Mouse (Mus musculus) heart, postnatal 4 days (tissue): ENCODE measurements around the gene Rnasek. TPM values are rescaled to one million over a fixed set of nuclear protein-coding genes. Genes with fewer than 3 reads are reported as not detected.

Experiments used
- microRNA-seq, 2 experiments: library from miRNA; unstranded; fragments of <30 nt; microRNA quantifications; one replicate each; pipeline ENCODE4 v1.2.0; 2021 to 2022
- total RNA-seq, 2 experiments: library from RNA; stranded (reverse); gene quantifications; 2 replicates each; pipeline ENCODE4 v1.2.3; 2021

Rnasek gene
- total RNA-seq, 2 experiments from 2014 or later, result 95.8 to 96.1 TPM

Small RNA genes lying within 50 kb of the gene (microRNA-seq; reads per million reads assigned to microRNA genes)
- gene Mir195a (646 to 4,531 reads per million in 2 experiments), gene Mir497 (0 reads per million in 2 experiments), gene Mir497b (0 reads per million in 2 experiments)

Other genes starting within 250 kb of the Rnasek start
- gene Gabarap, start 248.7 kb downstream of the Rnasek start, total RNA-seq, result 100 to 1,000 TPM; 271 TPM
- gene Phf23, start 244.1 kb downstream of the Rnasek start, total RNA-seq, result 10 to 100 TPM; 25.0 to 30.3 TPM
- gene Dvl2, start 239.2 kb downstream of the Rnasek start, total RNA-seq, result 10 to 100 TPM; 13.1 to 14.0 TPM
- gene Acadvl, start 224.4 kb downstream of the Rnasek start, total RNA-seq, result 100 to 1,000 TPM; 862 to 957 TPM
- gene Dlg4, start 222.9 kb downstream of the Rnasek start, total RNA-seq, result 10 to 100 TPM; 13.2 to 15.5 TPM
- gene Asgr1, start 185.8 kb downstream of the Rnasek start, total RNA-seq, result not detected
- gene Asgr2, start 147.2 kb downstream of the Rnasek start, total RNA-seq, result not detected
- under 1 TPM; 0.29 to 0.50 TPM for gene Mgl2, start 109.5 kb downstream of the Rnasek start, total RNA-seq
- under 1 TPM; 0.60 to 0.99 TPM for gene Clec10a, start 83.6 kb downstream of the Rnasek start, total RNA-seq
- gene Slc16a11, start 27.1 kb downstream of the Rnasek start, total RNA-seq, result under 1 TPM in 1 of 2 experiments, not detected in 1; 0.43 TPM
- gene Slc16a13, start 18.8 kb downstream of the Rnasek start, total RNA-seq, result 1 to 10 TPM; 6.3 to 6.5 TPM
- gene Bcl6b, start 10.0 kb downstream of the Rnasek start, total RNA-seq, result 10 to 100 TPM; 47.0 to 53.6 TPM
- gene 0610010K14Rik, start 1.9 kb downstream of the Rnasek start, total RNA-seq, result 10 to 100 TPM; 72.3 to 79.4 TPM
- gene Gm21988, start within 50 bp of the Rnasek start, total RNA-seq, result 1 to 10 TPM; 2.4 to 2.6 TPM
- gene Alox12, start 15.5 kb upstream of the Rnasek start, total RNA-seq, result 1 to 10 TPM; 2.8 to 3.0 TPM
- gene Alox12e, start 82.8 kb upstream of the Rnasek start, total RNA-seq, result under 1 TPM in 1 of 2 experiments, not detected in 1; 0.20 TPM
- gene Alox15, start 112.2 kb upstream of the Rnasek start, total RNA-seq, result under 1 TPM; 0.19 to 0.52 TPM
- gene Pelp1, start 170.2 kb upstream of the Rnasek start, total RNA-seq, result 10 to 100 TPM; 25.6 to 27.9 TPM
- 10 to 100 TPM; 12.0 to 12.7 TPM for gene Arrb2, start 192.8 kb upstream of the Rnasek start, total RNA-seq
- 10 to 100 TPM; 12.3 to 13.2 TPM for gene Med11, start 212.1 kb upstream of the Rnasek start, total RNA-seq
- gene Zmynd15, start 219.6 kb upstream of the Rnasek start, total RNA-seq, result 1 to 10 TPM in 1 of 2 experiments, under 1 TPM in 1; 0.92 to 2.0 TPM
- 1 to 10 TPM; 6.2 to 6.5 TPM for gene Cxcl16, start 220.1 kb upstream of the Rnasek start, total RNA-seq